Mouse (Mus musculus) brain, embryonic 14.5 days (tissue): ENCODE data around the gene G6pc3.

Experiments used
- CTCF ChIP-seq: fragments of 200-500 bp; IDR thresholded peaks from 2 replicates; pipeline ENCODE4 v1.5.1; 2012; ENCODE audit warnings: inconsistent platforms, mild to moderate bottlenecking, moderate library complexity, borderline replicate concordance; ENCODE audit not compliant: insufficient read depth, insufficient read length; ENCODE audit errors: extremely low read depth
- POLR2A ChIP-seq: fragments of 200-500 bp; IDR thresholded peaks from 2 replicates; pipeline ENCODE4 v1.6.1; 2012; ENCODE audit warnings: mild to moderate bottlenecking, inconsistent platforms, borderline replicate concordance; ENCODE audit not compliant: poor library complexity, insufficient read depth, insufficient read length, severe bottlenecking; ENCODE audit errors: extremely low read depth

DNA sequence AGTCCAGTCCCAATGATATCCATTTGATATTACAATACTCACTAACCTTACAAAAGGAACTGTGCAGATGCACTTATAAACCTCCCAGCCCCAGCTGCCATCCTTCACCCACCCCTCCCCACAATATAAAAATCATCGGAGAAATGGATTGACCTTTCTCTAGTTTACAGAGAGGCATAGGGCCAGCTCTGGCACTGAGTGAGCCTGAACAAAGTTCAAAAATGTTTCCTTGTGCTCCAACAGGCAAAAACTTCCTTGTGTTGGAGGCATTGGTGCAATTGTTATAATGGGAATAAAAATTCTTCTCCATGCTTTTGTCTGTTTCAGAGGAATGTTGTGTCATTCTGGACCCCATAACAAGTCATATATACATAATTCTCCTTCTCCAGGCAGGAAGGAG lies 3.2 kb upstream of the G6pc3 start:
- TF ChIP-seq CTCF = no peak
- no peak for TF ChIP-seq POLR2A
